Mouse (Mus musculus) frontal cortex, postnatal 25 days (tissue): ENCODE results near the gene Ino80.
"Not testable (repeated sequence)": the region's sequence is repeated elsewhere in the genome, so short reads cannot be mapped to it uniquely, and the experiment has no call there.

Experiments
- DNase-seq, 2 experiments: peaks; one replicate each; pipeline ENCODE4 v3.0.0; 2022; ENCODE audit warnings: low spot score in 2 of 2

Gene Ino80

DNA sequence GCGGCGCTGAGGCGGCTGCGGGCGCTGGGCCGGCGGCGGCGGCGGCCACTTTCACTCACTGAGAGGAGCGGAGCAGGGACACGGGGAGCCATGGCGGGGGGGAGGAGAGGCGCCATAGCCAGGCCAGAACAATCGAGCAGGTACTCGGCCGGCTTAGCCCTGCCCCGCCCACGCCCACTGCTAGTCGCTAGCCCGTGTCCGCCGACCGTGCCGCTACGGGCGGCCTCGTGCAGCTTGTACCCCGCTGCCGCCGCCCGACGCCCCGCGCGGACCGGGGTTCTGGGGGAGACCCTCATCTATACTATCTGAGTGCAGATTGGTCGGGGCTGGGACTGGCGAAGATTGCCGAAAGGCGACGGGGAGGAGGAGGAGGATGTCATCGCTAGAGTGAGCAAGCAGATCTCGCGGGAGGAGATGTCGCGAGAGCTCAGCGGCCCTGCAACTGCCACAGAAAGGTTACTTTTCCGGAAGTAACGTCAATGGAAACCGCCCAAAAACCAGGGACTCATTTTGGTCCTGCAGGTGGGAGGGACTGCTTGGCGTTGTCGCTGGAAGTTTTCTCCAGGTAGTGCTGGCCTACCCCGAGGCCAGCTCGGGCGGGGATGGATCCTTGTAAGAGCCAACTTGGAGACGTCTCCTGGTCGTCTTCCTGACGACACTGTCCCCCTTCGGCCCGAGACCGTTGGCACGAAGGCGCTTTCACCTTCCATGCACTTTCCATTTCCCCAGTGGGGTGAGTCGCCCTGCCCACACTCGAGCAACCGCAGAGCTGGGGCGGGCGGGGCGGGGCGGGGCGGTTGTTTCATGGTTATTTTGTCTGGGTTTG lies at the start of gene Ino80:
Gene Ino80, minus strand, starts transcription at position 117 of the 826 bp plus-strand sequence.
- DNase-seq = peak; percentile 97 to 98

DNA sequence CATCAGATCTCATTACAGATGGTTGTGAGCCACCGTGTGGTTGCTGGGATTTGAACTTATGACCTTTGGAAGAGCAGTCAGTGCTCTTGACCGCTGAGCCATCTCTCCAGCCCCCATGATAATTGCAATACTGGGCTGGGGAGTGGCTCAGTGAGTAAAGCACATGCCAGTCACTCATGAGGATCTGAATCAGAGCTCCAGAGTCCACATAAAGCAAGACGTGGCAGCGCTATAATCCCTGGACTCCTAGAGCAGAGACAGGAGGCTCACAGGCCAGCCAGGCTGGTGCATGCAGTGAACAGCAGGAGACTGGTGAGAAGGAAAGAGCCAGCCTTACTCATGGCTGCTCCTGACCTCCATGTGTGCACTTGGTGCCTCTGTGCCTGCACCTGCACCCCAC lies 47.9 kb upstream of the Ino80 start:
- no peak for DNase-seq

DNA sequence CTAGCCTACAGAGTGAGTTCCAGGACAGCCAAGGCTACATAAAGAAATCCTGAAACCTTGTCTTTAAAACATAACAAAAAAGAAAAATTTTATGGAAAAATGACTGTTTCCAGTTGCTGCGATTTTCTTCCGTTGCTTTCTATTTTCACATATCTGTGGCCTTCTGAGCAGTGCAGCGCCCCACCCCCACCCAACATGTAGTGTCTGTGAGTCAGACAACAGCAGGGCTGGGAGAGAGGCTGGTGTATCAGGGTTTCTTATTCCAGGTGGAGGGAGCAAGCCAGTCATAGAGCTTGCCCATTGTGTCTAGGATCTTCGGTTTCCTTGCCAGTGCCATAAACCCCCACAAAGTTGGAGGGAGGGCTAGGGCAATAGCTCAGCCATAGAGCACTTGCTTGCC lies 46.3 kb upstream of the Ino80 start:
- DNase-seq = no peak

DNA sequence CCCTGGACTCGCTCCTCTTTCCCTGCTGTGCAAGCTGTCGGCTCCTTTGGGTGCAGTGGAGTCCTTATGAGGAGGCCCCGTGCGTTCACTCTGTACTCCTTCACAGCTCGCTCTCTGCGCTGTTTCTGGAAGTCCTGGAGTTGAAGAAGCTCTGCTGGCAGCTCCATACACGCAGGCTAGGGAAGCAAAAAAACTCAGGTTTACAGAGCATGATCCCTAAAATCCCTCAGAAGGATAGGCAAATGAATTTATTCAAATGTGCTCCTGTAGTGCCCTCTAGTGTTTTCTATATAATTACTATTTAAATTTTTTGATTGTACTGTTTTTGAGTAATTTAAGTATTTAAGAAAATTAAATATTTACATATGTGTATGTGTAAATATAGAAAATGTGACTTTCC lies 43.1 kb upstream of the Ino80 start:
- DNase-seq = peak; percentile 4

DNA sequence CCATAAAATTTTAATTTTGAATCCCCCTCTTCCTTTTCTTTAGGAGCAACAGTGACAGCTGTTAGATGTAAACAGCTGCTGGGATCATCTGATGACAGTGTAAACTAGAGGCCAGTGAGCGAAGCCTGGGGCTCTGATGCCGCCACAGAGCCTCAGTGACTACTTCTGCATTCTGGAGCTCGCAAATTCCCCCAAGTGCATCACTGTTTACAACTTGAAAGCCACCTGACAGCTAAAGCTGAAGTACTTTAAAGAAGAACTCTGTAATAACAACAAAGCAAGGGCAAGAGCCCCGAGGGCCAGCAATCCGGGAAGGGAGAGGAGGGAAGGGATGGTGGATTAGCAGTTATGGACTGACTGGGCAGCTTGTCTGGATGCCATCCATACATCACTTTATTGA lies 39.3 kb upstream of the Ino80 start:
- DNase-seq = no peak

DNA sequence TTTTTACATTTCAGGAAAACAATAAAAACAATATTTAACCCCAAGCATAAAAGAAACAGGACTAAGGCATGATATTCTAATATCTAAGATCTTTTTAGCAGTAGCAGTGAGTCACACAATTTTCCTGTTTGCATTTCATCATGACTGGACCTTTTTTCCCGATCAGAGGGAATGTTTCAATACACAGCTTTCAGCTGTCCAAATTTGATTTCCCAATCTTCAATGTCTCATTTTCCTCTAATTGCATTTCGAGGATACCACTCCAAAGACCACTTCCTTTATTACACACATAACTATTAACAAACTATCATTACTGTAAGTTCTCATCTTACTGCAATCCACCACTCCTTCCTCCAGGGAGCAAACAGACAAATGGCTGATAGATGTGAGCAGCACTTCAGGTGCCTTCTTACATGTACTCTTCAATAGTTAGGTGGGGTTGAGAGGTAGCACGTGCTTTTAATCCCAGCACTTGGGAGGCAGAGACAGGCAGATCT lies 36.6 kb upstream of the Ino80 start:
- no peak for DNase-seq

DNA sequence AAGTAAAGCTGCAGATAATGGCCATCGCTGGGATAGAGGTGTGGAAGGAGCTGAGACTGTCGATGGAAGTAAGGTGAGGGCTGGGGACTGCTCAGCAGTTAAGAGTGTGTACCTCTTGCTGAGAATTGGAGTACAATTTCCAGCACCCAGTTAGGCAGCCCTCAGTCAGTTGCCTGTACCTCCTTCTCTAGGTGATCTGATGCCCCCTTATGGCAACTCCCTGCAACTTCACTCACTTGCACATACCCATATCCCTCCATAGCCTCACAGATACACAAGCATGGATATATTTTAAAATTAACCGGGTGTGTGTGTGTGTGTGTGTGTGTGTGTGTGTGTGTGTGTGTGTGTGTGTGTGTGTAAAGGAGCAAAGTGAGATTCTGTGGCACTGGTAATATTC lies 34.8 kb upstream of the Ino80 start:
- no peak for DNase-seq

DNA sequence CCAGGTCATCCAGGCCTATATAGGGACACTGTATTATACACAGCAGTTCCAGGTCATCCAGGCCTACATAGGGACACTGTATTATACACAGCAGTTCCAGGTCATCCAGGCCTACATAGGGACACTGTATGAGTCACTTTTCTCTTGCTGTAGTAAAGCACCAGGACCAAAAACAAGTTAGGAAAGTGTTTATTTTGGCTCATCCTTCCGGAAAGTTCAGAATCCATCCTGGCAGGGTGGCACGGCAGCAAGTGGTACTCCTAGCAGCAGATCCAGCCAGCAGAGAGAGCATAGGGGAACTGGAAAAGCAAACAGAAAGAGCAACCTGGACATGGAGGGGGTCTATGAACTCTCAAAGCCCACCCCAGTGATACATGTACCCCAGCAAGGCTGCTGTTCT lies 33.4 kb upstream of the Ino80 start:
- DNase-seq = no peak

DNA sequence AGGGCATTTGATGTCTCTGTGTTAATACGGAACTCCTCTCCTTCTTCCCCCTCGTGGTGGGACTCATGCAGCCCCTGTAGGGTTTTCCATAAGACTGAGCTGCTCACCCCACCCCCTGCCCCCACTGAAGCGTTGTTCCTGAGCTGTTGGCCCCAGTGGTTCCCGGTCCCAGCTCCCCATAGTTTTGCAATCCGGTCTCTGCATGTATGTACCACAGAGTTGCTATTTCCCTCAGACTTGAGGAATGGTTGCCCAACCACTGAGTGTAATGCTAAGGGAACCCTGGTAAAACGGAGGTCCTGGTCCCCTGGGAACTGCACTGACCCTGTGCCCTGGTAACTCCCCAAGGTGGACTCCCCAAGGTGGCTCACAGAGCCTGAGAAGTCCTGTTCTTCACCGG lies 31.0 kb upstream of the Ino80 start:
- not testable (repeated sequence) for DNase-seq

DNA sequence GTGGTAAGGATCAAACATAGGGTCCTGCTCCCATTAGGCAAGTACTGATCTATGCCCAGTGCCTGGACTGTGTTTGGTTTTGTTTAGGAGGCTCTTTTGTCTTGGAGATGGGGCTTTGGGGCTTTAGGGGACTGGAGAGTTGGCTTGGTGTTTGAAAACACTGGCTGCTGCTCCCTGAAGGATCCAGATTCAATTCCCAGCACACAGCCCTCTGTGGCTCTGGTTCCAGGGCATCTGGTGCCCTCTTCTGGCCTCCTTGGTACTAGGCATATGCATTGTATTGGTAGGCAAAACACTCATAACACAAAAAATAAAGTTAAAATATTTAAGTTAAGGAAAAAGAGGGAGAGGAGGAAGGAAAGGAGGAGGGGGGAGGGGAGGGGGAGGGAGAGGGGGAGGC lies 29.6 kb upstream of the Ino80 start:
- no peak for DNase-seq

DNA sequence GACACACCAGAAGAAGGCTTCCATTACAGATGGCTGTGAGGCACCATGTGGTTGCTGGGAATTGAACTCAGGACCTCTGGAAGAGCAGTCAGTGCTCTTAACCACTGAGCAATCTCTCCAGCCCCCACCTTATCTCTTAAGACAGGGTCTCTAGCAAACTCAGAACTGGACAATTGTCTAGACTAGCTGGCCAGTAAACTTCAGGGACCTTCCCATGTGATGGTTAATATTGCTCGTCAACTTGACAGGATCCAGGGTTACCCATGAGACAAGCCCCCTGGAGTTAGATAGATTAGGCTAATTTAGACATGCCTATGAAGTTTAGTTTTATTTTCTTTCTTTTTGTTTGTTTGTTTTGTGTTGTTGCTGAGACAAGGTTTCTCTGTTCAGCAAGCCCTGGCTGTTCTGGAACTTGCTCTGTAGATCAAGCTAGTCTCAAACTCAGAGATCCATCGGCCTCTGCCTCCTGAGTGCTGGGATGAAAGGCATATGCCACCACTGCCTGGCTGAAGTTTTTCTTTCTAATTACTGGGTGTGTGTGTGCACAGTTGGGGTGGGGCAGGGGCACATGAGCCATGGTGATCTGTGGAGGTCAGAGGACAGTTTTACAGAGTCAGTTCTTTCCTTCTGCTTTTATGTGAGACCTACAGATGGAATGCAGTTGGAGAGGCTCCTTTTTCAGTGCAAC lies 23.6 kb upstream of the Ino80 start:
- DNase-seq = no peak

DNA sequence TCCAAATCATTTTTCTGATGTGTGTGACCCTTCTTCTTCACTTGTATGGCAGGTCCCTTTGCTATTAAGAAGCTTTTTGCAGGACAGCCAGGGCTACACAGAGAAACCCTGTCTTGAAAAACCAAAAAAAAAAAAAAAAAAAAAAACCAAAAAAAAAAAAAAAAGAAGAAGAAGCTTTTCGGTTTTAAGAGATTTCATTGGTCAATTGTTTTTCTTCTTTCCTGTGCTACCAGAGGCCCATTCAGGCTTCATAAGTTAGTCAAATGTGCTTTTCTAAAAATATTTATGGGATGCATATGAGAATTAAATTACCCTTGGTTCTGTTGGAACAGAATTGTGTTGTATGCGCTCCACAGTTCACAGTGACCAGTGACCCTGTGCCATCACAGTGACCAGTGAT lies 21.4 kb upstream of the Ino80 start:
- no peak for DNase-seq

DNA sequence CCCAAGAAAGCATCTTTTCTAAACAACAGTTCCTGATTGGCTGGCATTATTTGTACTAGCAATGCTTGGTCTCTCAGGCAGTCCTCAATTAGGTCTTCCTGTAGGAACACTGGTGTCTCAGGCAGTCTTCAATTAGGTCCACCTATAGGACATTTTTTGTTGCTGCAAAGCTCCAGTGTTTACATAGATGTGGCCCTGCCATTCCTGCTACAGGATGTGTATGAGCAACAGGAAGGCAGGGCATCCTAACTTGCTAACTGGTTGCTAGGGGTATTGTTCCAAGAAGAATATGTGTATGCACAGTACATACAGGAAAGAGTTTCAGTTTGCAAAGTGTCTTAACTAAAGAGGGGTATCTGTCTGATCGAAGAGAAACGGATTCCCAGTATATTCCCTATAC lies 18.6 kb upstream of the Ino80 start:
- no peak for DNase-seq

DNA sequence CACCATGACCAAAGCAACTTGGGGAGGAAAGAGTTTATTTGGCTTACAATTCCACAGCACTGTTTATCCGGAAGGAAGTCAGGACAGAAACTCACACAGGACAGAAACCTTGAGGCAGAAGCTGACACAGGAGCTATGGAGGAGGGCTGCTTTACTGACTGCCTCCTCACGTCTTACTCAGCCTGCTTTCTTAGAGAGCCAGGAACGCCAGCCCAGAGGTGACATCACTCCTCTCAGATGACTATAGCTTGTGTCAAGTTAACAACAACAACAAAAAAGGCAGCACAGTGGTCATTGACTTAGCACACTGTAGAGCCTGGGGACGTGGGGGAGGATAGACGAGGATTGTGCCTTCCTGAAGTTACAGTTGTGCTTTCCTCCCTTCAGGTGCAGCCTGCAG lies 14.5 kb upstream of the Ino80 start:
- no peak for DNase-seq

DNA sequence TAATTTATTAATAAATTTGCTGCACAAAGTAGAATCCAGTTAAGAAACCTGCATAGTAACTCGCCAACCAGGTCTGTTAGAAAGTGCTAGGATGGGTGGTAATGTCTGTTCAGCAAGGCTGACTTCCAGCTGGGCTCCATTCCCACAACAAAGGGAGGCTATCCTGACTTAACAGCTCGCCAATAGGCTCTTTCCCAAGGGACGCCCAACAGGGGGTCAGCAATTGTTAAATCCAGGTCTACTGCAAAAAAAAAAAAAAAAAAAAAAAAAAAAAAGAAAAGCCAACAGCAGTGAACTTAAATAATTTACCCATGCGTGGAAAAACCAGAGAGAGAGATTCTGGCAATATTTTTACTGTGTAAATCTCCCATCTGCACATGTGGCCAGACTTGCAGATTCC lies 9.0 kb upstream of the Ino80 start:
- DNase-seq = no peak

DNA sequence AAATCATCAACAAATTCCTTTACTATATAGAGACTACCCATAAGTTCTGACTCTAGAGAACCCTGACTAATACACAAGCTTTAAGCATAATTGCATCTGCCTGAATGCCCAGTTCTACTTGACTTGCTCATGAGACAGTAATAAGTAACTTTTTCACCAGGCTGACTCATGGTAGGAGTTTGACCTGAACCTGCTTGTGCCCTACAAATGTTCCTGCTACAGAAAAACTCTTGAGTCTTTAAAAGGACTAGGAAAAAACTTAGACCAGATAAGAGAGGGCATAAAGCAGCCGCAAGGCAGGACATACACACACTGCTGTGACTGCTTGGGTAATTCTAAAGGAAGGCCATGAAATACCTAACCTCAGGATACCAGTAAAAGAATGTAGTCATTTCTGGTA lies 4.8 kb upstream of the Ino80 start:
- DNase-seq = no peak

DNA sequence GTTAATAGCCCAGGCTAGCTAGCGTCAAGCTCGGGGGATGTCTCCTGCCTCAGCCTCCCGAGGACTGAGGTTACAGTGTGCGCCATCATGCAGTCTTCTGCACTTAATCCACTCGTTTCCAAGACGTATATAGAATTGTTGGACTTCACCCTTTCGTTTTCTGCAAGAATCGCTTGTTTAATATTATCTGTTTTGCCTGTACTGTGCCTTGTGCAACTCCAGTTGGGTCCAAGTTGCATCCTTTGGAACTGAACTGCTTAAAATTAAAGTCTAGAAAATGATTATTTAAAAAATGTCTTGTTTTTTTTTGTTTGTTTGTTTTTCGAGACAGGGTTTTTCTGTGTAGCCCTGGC lies 886 bp upstream of the Ino80 start:
- DNase-seq = no peak

DNA sequence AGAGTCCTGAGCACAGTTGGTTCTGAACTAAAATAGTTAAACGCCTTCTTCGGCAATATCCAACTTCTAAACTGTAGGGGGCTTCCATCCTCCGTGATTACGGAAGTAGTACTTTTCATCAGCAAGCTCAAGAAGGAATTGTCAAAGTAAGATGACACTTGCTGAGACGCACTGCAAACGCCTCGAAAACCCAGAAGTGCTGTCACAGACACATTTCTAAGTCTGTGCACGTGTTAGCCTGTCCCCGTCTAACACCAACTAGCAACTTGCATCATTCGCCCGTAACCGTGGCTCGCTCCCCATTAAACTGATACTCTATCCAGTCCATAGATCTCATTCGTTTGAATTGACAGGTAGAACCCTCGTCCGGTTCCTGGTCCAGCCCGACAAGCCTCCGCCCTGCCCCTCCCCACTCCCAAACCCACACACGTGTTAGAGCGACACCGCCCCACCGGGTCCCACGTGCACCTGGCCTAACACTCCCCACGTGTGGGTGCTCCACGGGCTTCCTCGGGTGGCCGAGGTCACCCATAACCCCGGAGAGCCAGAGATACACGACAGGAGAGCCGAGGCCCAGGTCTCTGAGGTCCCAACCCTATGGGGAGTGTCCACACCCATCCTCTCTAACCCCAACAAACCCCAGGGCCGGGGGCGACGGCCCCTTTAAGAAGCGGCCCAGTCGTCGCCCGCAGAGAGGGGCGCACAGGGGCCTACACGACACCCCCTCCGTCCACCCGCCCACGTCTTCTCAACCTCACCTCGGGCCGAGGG lies 681 bp downstream of the Ino80 start:
- DNase-seq = peak; percentile 44 to 50

DNA sequence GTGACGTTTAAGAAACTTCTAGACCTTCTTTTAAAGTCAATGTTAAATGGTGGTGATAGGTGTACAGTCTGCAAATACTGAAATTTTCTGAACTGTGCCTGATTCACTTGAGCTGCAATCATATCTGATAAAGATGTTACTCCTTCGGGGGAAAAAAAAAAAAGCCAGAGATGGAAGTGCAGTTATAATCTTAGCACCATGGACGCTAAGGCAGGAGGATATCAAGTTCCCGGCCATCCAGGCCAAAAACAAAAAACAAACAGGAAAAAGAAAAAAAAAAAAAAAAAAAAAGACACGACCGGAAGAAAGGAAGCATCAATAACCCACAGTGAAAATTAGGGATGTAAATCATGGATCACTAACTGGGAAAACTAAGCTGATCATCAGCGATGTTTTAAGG lies 1.3 kb downstream of the Ino80 start:
- DNase-seq = no peak

DNA sequence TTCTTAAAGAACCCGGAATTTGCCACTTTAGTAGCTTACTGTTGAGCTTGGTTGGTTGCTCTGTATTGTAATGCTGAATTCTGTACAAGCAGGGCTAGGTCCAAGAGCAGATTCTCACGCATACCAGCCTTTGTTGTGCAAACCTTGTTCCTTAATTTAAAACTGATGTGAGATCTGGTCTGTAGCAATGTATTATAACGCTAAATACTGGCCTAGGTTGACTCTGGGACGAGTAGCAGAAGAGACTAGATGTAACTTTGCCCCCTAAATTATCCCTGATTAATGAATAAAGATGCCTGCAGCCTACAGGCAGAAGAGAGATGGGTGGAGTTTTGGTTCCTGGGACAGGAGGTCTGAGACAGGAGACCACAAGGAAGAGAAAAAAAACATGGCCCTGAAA lies 13.5 kb downstream of the Ino80 start:
- no peak for DNase-seq

DNA sequence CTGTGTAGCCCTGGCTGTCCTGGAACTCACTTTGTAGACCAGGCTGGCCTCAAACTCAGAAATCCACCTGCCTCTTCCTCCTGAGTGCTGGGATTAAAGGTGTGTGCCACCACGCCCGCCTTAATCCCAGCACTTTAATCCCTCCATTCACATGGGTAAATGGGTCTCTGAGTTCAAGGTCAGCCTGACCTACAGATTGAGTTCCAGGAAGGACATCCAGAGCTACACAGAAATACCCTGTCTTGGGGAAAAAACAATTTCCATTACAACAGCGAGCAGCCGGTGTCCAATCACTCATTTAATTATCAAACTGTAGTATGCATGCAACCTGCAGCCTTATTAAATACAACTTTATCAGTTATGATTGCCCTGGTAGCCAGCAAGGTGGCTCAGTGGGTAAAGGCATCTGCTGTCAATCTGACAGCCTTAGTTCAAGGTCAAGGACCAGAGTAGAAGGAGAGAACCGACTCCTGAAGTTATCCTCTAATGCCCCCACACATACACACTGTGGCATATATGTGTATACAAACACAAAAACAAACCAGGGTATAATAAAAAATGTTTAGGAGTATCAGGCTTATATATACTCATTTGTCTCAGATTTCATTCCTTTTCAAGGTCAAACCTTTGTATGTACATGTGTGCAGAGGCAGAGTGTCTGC lies 14.2 kb downstream of the Ino80 start:
- no peak for DNase-seq

DNA sequence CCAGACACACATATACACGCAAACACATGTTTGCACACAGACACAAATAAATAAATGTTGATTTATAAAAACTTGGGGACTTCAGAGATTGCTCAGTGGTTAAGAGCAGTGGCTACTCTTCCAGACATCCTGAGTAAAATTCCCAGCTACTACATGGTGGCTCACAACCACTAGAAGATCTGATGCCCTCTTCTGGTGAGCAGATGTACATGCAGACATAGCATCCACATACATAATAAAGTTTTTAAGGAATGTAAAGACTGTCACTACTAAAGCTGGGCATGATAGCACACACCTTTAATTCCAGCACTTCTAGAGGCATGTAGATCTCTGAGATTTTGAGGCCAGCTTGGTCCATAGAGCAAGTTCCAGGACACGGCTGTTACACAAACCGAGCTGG lies 16.5 kb downstream of the Ino80 start:
- no peak for DNase-seq
